Mouse (Mus musculus): ENCODE measurements at regions not wholly inside any gene's neighbourhood (a gene's known extent, or its start where the extent isn't known, plus 50 kb on each side); places are given as distances from the start of the nearest gene placed in this dataset.

DNA sequence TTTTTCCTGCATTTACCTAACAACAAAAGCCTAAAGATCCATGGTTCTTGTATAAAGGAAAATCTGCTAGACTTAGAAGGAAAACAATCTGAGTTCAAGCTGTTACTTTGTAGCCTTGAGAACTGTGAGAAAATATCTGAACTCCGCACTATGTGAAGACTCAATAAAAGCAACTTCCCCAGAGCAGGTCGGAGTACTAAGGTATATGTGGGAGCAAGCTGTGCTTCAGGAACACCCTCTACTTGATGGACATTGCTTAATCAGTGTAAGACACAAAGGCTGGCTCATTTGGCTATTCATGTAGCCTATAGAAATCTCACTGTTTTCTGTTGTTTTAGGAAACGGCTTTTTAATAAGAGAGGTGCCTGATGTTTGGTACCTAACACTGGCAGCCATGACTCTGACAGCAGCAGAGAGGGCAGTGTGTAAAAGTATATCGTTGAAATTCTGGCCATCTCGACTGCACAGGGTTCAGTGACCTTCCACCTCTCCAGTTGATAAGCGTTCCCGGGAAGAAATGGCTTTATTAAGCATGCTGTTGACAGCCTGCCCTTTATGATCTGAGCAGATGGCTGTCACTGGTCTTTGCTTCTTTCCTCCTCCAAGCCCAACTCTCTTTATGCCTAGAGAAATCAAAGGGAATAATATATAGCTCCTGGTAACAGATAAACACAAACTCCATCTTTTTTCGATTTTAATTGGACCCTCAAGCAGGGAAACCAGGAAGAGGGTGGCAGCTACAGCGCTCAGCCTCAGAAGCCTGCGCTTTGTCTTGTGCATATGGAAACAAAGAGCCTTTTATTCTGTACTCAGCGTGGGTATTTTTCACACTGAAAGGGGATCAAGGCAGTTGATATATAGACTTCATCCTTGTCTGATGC is 443.7 kb upstream of the Sel1l start:
- DNase-seq: no peak

- no peak for DNase-seq
These were observed 442.5 kb upstream of the Sel1l start for GRCm38 (mm10) chr12:92291490-92291889.

GRCm38 (mm10) chr12:92285511-92285910 is 436.6 kb upstream of the Sel1l start:
- no peak for DNase-seq

- DNase-seq: no peak
These were observed 431.5 kb upstream of the Sel1l start for GRCm38 (mm10) chr12:92280470-92280869.

DNA sequence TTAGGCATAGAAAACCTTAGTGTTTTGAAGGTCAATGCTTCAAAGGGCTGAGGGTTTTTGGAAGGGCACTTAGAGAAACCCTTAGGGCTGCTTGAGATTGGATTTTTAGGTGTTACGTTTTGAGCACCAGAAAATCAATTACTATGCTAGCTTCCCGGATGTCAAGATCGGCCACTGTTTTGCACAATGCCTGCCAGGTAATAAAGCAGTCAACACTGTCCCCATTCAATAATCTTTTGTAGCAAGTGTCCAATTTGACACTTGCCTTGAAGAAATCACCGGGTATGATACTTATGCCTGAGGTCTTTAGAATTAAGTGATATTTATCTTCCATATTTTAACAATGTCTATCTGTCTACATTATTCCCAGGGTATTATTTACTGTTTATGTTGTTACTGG is 403.0 kb upstream of the Sel1l start:
- no peak for DNase-seq

DNA sequence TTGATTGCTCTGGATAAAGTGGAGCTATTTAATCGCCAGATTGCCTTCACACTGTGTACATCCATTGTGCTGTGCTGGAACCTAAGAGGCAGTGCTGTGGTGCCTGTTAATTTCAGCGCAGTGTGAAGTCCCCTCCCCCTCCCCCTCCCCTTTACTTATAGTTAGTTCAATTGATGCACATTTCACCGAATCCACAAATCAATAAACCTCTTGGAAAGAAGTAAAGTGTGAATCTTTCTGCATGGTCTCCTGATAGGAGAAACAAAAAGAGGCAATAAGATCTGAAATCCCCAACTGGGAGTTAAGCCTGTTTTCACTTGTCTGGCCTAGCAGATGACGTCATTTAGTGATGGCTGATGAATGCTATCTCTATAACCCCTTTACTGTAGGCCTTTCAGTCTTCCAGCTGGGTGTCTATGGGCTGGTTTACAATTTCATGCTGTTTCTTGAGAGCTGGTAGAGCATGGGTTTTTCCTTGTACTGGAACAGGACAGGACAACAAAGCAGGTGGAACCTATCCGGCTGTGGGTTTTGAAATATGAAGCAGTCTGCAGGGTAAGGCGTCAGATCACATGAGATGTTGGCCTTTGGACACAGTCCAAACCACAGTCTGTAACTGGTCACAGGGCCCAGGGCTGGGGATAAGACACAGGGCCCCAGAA is 398.0 kb upstream of the Sel1l start:
- DNase-seq: no peak

- no peak for DNase-seq
These were observed 391.2 kb upstream of the Sel1l start for GRCm38 (mm10) chr12:92239956-92240699.

DNA sequence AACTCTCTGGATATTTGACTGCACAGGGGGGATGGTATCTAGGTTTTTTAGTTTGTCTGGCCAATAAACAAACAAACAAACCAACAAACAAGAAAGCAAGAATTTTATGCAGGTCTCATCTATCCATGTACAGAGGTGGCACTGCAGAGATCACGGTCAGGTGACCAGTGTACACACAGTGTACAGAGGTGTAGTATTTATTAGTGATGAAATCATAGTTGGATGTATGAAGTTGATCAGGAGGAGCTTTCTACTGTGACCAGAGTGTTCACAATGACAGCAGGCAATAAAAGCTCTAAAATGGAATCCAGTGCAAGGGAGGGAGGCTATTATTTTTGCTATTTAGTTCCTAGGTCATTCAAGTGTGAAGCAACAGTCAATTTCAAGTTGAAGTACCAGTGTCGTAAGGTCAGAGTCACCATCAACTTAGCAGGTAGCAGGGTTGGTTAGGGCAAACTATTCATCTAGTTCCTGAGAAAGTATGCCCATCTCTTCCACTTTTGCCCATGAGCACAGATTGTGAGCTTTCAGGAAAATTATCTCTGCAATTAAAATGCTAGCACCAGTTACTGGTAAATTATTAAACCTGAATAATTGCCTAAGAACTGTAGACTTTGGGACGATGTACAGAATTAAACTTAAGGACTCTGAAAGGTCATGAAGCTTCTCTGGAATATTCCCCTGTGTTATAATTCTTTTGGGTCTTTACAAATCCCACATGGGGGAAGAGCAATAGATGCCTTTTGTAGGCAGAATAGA is 384.9 kb upstream of the Sel1l start:
- DNase-seq: no peak

DNA sequence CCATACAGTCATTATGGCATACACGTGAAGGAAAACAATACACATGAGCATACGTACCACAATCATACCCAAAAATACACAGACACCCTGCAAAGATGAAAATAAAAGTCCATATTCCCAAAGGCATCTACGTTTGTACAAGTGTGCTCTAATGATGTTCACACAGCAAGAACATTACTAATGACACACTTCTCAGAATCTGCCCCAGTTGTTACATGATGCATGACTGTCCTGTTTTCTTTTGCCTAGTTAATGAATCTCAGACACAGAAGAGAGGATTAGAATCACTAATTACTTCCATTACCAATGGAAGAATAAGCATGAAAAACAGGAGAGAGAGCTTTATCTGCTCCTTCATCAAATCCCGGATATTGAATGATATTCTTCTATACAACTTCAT is 379.6 kb upstream of the Sel1l start:
- no peak for DNase-seq

- DNase-seq: no peak
These were observed 354.4 kb upstream of the Sel1l start for GRCm38 (mm10) chr12:92203351-92203750.

DNA sequence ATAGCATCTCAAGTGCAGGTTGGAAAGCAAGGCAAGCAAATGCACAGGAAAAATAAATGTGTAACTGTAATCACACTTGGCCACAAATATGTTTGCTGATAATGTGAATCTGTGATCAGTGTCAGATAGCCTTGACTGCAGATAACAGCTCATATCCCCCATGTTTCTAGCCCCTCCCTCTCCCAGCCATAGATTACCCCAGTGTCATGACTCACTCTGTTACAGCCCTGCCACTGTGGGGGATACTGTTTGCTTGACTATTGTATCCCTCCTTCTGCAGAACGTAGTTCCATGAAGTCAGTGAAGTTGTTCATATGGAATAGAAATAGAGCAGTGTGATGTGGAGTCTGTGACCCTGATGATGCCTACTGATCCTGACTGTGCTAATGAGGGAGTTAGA is 351.6 kb upstream of the Sel1l start:
- DNase-seq: no peak

GRCm38 (mm10) chr12:92198738-92199477 is 350.0 kb upstream of the Sel1l start:
- no peak for DNase-seq

DNA sequence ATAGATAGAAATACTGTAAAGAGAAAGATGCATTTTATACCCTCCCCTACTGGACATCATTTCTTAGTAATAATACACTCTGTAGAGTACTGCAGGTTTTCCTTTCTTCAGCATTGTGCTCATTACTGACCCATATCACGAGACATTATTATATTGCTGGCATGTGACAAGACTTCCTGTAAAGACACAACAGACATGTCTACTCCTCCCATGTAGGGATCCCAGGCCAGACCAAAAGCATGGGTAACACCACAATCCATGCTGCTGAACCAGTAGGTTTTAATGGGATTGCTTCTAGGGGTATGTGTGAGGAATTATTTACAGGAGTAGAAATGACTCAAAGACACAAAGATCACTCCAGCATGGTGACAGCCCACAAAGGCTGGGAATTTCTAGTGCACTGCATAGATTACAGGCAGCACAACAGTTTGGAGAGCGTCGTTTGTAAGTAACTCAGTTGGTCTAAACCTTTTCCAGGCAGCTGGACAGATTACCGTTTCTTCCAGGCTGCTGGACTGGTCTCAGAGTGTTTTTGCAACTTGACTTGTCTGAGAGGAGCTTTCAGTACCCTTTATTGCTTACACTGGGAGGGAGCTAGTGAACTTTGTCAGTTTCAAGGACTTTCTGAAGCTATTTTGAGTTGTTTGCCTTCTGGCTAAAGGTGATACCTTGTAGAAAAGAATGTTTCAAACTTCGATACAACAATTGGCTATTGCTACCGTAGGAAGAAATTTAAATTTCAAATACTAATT is 345.2 kb upstream of the Sel1l start:
- no peak for DNase-seq

DNA sequence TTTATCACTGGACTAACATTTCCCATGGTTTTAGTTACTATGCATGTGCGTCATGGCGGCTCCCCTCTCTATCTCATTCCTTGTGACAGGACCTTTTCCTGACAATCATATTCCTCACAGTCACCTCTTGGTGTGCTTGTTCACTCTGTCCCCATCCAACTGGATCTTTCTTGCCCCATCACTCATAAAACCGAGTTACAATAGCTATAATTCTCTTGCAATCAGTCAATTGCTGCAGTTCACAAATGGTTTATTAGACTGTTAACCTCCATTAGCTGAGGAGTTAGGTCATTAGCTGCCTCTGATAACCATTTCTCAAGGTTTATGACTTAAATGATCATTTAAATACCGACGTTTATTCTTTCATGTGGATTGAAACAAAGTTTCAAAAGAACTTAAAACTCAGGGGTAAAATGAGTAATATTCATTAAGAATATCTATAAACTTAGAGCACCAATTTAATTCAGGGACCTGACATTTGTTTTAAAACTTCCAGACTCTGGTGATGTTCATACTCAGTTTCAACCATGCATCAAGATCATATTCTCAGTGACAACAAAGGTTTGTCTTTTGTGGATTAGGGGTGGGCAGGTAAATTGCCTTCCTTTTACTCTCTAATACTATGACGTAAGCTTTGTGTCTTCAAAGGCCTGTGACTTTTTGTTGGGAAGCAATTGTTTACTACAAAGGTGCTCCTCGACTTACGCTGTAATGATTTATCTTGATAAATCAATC is 344.4 kb upstream of the Sel1l start:
- DNase-seq: no peak

DNA sequence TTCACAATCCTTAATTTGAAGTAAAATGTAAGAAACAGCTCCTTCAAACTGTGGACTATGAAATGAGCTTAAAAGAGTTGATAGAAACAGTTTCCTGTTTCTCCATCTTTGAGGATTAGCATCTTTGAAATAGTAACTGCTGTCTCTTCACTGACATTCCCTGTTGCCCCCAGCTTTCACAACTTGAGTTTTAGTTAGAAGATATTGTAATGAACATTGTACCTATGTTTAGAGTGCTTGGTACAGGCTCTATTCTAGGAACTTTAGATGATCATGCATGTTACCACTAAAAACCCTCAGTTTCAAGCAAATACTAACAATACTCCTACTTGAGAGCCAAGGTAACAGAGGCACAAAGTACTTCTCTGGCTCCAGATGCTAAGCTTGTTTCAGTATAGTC is 340.1 kb upstream of the Sel1l start:
- no peak for DNase-seq

- no peak for DNase-seq
These were observed 338.2 kb upstream of the Sel1l start for GRCm38 (mm10) chr12:92187133-92187482.

DNA sequence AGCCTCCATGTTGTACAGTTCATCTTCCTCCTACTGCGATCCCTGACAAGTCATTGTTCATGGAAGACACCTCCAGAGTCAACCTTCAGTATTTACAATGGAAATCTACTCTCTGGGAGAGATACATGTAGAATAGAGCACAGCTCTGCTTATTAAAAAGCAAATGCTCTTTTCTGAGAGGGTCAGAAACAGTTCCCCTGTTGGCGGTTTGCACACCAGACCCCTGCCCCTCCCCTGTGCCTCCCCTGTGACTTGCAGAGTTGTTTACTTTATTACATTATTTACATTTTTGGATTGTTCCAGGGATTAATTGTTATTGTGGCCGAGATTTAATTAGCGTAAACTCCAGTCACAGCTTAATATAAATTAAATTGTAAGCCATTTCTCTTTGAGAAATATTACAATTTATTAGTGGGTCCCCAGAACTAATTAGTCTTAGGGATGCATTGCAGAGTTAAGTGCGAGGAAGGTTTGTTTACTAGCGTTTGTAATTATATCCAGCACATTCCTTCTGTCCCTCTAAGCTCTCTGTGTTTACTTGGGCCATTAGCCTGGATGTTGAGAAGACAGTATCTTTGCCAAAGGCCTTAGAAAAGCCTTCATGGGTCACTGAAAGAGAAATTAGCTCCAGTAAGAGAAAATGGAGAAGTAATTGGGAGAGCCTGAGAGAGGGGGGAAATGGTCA is 337.6 kb upstream of the Sel1l start:
- DNase-seq: peak; percentile 36 to 38

DNA sequence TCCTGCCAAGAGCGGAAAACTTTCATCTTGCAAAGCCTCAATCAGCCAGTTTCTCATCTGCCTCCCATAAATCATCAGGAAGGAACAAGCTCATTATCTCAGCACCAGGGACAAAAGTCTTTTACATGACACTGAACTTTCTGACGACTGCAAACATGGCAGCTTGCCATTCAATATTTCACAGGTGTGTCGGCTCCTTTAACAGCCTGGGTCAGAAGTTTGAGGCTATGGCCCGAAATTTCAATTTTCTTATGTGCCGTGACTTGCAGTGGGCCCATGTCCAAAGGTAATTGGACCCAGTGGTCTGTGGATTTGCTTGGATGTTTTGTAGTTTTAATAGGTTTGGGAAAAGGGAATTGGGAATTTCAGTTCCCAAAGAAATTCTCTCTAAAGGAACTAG is 330.3 kb upstream of the Sel1l start:
- no peak for DNase-seq

DNA sequence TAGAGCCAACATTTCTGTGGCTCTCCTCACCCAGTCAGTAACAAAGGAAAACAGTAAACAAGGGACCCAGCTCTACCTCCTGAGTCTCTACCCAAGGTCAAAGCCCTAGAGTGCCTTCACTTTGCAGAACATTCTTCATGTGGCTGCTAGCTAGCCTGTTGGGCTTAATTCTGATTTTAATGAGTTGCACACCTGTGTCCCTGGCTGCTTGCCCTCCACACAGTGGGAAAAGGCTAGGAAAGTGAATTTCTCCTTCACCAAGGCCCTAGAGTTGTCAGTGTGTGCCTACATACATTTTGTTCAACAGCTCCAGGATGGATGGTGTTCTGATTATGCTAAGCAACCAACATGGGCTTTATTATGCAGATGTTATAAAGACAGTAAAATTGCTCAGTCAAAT is 307.8 kb upstream of the Sel1l start:
- no peak for DNase-seq

- peak in 1 of 2 experiments; percentile 3 for DNase-seq
These were observed 303.9 kb upstream of the Sel1l start for GRCm38 (mm10) chr12:92152922-92153235.

All from kidney, postnatal 4 days (tissue).